Mouse (Mus musculus): ENCODE measurements around the gene Pitpnm1. TPM values are rescaled to one million over a fixed set of nuclear protein-coding genes. Genes with fewer than 3 reads are reported as not detected.
"Not testable (repeated sequence)": the region's sequence is repeated elsewhere in the genome, so short reads cannot be mapped to it uniquely, and the experiment has no call there.

Pitpnm1 gene
- total and polyA plus RNA-seq, 3 experiments: 25.3 to 51.2 TPM; not detected in 1

DNA sequence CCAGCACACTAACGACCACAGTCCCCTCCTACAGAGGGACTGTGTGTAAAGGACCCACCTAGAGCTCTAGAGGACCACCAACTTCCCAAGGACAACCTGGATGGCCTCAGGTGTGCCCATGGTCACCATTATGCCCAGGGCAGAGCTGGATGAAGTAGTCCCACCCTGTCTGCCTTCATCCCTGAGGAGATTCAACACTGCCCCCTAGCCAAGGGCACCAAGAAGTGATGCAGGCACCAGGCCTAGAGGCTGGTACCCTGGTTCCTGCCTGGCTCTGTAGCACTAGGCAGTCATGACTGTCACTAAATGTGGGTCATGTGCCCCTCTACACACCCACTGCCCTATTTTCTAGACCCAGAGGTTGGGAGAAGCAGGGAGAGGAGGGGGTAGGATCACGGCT is 32.0 kb downstream of the Pitpnm1 start:
- Histone ChIP-seq H3K9ac (ENCODE audit: control insufficient read depth, low read depth, low read length, poor library complexity, severe bottlenecking) (no peak overlapping the region), H3K36me3 (ENCODE audit: control insufficient read depth in 1 of 2, insufficient read depth in 2 of 2, low read length in 2 of 2) (no peaks in the 10 kb centered on the region; a peak in 1 of 4 replicates), H3K79me2 (ENCODE audit: control insufficient read depth, insufficient read depth, low read length, poor library complexity) (no peaks in the 10 kb centered on the region), H3K4me3 (ENCODE audit: control insufficient read depth in 1 of 2, insufficient read depth in 1 of 2, low read depth in 2 of 2, low read length in 2 of 2) (no peak overlapping the region), H3K27me3 (ENCODE audit: control insufficient read depth in 1 of 2, insufficient read depth in 2 of 2, low read length in 2 of 2) (no peaks in the 10 kb centered on the region), H3K9me3 (replicated peaks; ENCODE audit: insufficient read depth, low read length) (no peaks in the 10 kb centered on the region), H3K4me1 (ENCODE audit: control insufficient read depth in 1 of 2, insufficient read depth in 2 of 2, low read length in 2 of 2) (no peaks in the 10 kb centered on the region), H3K27ac (ENCODE audit: control insufficient read depth, low read depth, low read length) (no peak overlapping the region)
- DNase-seq (ENCODE audit: low read depth, low spot score): no peak
- peak in 2 of 3 experiments; percentile 29 to 34; a peak in 3 of 6 replicates for TF ChIP-seq CTCF (IDR thresholded peaks at IDR 0.05 in 2 of 3, conservative IDR thresholded peaks at IDR 0.05 in 1 of 3; ENCODE audit: control insufficient read depth in 1 of 3, insufficient read depth in 1 of 3, low read depth in 2 of 3, low read length in 3 of 3, poor library complexity in 1 of 3, severe bottlenecking in 1 of 3)
- TF ChIP-seq RAD21 (IDR thresholded peaks at IDR 0.05; ENCODE audit: low read depth, low read length): no peak

GRCm38 (mm10) chr19:4134354-4134753 is 34.6 kb downstream of the Pitpnm1 start:
- Histone ChIP-seq H3K27ac (ENCODE audit: control insufficient read depth, low read depth, low read length) (no peak overlapping the region), H3K4me3 (ENCODE audit: control insufficient read depth in 1 of 2, insufficient read depth in 1 of 2, low read depth in 2 of 2, low read length in 2 of 2) (no peak overlapping the region), H3K36me3 (ENCODE audit: control insufficient read depth in 1 of 2, insufficient read depth in 2 of 2, low read length in 2 of 2) (no peaks in the 10 kb centered on the region; a peak in 1 of 4 replicates), H3K79me2 (ENCODE audit: control insufficient read depth, insufficient read depth, low read length, poor library complexity) (no peaks in the 10 kb centered on the region), H3K9me3 (replicated peaks; ENCODE audit: insufficient read depth, low read length) (no peaks in the 10 kb centered on the region), H3K4me1 (ENCODE audit: control insufficient read depth in 1 of 2, insufficient read depth in 2 of 2, low read length in 2 of 2) (no peaks in the 10 kb centered on the region), H3K9ac (ENCODE audit: control insufficient read depth, low read depth, low read length, poor library complexity, severe bottlenecking) (no peak overlapping the region), H3K27me3 (ENCODE audit: control insufficient read depth in 1 of 2, insufficient read depth in 2 of 2, low read length in 2 of 2) (no peaks in the 10 kb centered on the region)
- DNase-seq (ENCODE audit: low read depth, low spot score): no peak
- TF ChIP-seq RAD21 (IDR thresholded peaks at IDR 0.05; ENCODE audit: low read depth, low read length) (no peak), MAFK (IDR thresholded peaks at IDR 0.05; ENCODE audit: borderline replicate concordance, low read depth, low read length) (no peak), GABPA (IDR thresholded peaks at IDR 0.05; ENCODE audit: low read depth, low read length) (no peak), ETS1 (IDR thresholded peaks at IDR 0.05; ENCODE audit: low read depth, low read length) (no peak), ELF1 (IDR thresholded peaks at IDR 0.05; ENCODE audit: low read depth, low read length) (no peak), NRF1 (IDR thresholded peaks at IDR 0.05; ENCODE audit: insufficient read depth, low read depth, low read length, poor library complexity, severe bottlenecking) (no peak), MYC (IDR thresholded peaks at IDR 0.05; ENCODE audit: low read depth, low read length) (no peak), UBTF (IDR thresholded peaks at IDR 0.05; ENCODE audit: borderline replicate concordance, insufficient read depth, low read depth, low read length) (no peak), ZNF384 (IDR thresholded peaks at IDR 0.05; ENCODE audit: low read depth, low read length) (no peak), KAT2A (conservative IDR thresholded peaks at IDR 0.05; ENCODE audit: low read depth, low read length) (no peak), POLR2A (IDR thresholded peaks at IDR 0.05; ENCODE audit: control insufficient read depth in 1 of 2, insufficient read depth in 1 of 2, low read depth in 1 of 2, low read length in 2 of 2, poor library complexity in 1 of 2) (no peak), ZMIZ1 (IDR thresholded peaks at IDR 0.05; ENCODE audit: low read depth, low read length) (no peak), MYB (IDR thresholded peaks at IDR 0.05; ENCODE audit: low read depth, low read length) (no peak), MXI1 (IDR thresholded peaks at IDR 0.05; ENCODE audit: low read depth, low read length) (no peak), JUND (IDR thresholded peaks at IDR 0.05; ENCODE audit: low read depth, low read length) (no peak), RCOR1 (IDR thresholded peaks at IDR 0.05; ENCODE audit: low read depth, low read length) (no peak)

- not testable (repeated sequence) for H3K9ac ChIP-seq (ENCODE audit: control insufficient read depth, low read depth, low read length, poor library complexity, severe bottlenecking); H3K4me1 ChIP-seq (ENCODE audit: control insufficient read depth in 1 of 2, insufficient read depth in 2 of 2, low read length in 2 of 2); H3K36me3 ChIP-seq (ENCODE audit: control insufficient read depth in 1 of 2, insufficient read depth in 2 of 2, low read length in 2 of 2); H3K27me3 ChIP-seq (ENCODE audit: control insufficient read depth in 1 of 2, insufficient read depth in 2 of 2, low read length in 2 of 2); H3K9me3 ChIP-seq (replicated peaks; ENCODE audit: insufficient read depth, low read length); DNase-seq (ENCODE audit: low read depth, low spot score); H3K4me3 ChIP-seq (ENCODE audit: control insufficient read depth in 1 of 2, insufficient read depth in 1 of 2, low read depth in 2 of 2, low read length in 2 of 2); H3K27ac ChIP-seq (ENCODE audit: control insufficient read depth, low read depth, low read length); H3K79me2 ChIP-seq (ENCODE audit: control insufficient read depth, insufficient read depth, low read length, poor library complexity)
These were observed 35.6 kb downstream of the Pitpnm1 start for GRCm38 (mm10) chr19:4135229-4135962.
